Mouse (Mus musculus) heart, embryonic 10.5 days (tissue): ENCODE results near the gene Phldb2. TPM values are rescaled to one million over a fixed set of nuclear protein-coding genes. Genes with fewer than 3 reads are reported as not detected.

ENCODE experiments used
- DNase-seq: peaks from one replicate; pipeline ENCODE4 v3.0.0-alpha.2; 2017; ENCODE audit warnings: low spot score
- H3K27ac ChIP-seq: fragments of 300-500 bp; sonication (generic); 2 replicates; pipeline ENCODE4 v1.5.1; 2016; ENCODE audit warnings: mild to moderate bottlenecking
- H3K27me3 ChIP-seq: fragments of 300-500 bp; sonication (generic); 2 replicates; pipeline ENCODE4 v1.6.1; 2016; ENCODE audit warnings: mild to moderate bottlenecking; ENCODE audit not compliant: poor library complexity, insufficient read depth, severe bottlenecking
- H3K36me3 ChIP-seq: fragments of 300-500 bp; sonication (generic); 2 replicates; pipeline ENCODE4 v1.6.1; 2016; ENCODE audit warnings: mild to moderate bottlenecking, moderate library complexity
- H3K4me1 ChIP-seq: fragments of 300-500 bp; sonication (generic); 2 replicates; pipeline ENCODE4 v1.6.1; 2016; ENCODE audit warnings: mild to moderate bottlenecking
- H3K4me3 ChIP-seq: fragments of 300-500 bp; sonication (generic); 2 replicates; pipeline ENCODE4 v1.5.1; 2016; ENCODE audit warnings: mild to moderate bottlenecking, moderate library complexity
- H3K9me3 ChIP-seq: fragments of 300-500 bp; sonication (generic); 2 replicates; pipeline ENCODE4 v1.6.1; 2016; ENCODE audit warnings: mild to moderate bottlenecking, moderate library complexity
- WGBS: fragments of 180-500 bp; shearing (Covaris S2); methylation state at CpG from one replicate; pipeline ENCODE4 v1.1.7; 2016; 5-methylcytosine and 5-hydroxymethylcytosine counted together
- polyA plus RNA-seq: library from polyadenylated mRNA; unstranded; fragments of >200 nt; fragmentation: Nextera tagmentation; extraction: Ambion mirVana; gene quantifications from 2 replicates; pipeline ENCODE4 v1.2.1, GENCODE M21; 2016

The Phldb2 gene
- polyA plus RNA-seq, 1 experiment from 2014 or later: 45.8 TPM

GRCm38 (mm10) chr16:45814611-45815010, 138.8 kb downstream of the Phldb2 start:
- Histone ChIP-seq H3K9me3 (no peaks in the 10 kb centered on the region), H3K27ac (no peak overlapping the region), H3K36me3 (peaks cover 13% of the 10 kb centered on the region; the same call in 1 of the 2 replicates), H3K27me3 (no peaks in the 10 kb centered on the region), H3K4me3 (no peak overlapping the region), H3K4me1 (peaks cover 23% of the 10 kb centered on the region)
- no peak for DNase-seq
- WGBS: 84% methylated on average over 3 of the region's 3 CpGs

- Histone ChIP-seq H3K9me3 (no peaks in the 10 kb centered on the region), H3K4me3 (no peak overlapping the region), H3K27ac (no peak overlapping the region), H3K4me1 (peaks cover 19% of the 10 kb centered on the region), H3K27me3 (no peaks in the 10 kb centered on the region), H3K36me3 (peaks cover 24% of the 10 kb centered on the region)
- no peak for DNase-seq
Measured at GRCm38 (mm10) chr16:45811788-45812187, 141.6 kb downstream of the Phldb2 start.

GRCm38 (mm10) chr16:45810829-45811326, 142.5 kb downstream of the Phldb2 start:
- 0 out of 2 replicates have a peak overlapping the region, but pooled peaks have one; percentile 5 for H3K4me3 ChIP-seq
- peaks cover 19% of the 10 kb centered on the region for H3K4me1 ChIP-seq
- DNase-seq: no peak
- H3K27ac ChIP-seq: peak overlapping the region; percentile 72
- no peaks in the 10 kb centered on the region for H3K9me3 ChIP-seq
- 43% methylated on average over 6 of the region's 6 CpGs for WGBS
- H3K27me3 ChIP-seq: no peaks in the 10 kb centered on the region
- H3K36me3 ChIP-seq: peaks cover 27% of the 10 kb centered on the region

DNA sequence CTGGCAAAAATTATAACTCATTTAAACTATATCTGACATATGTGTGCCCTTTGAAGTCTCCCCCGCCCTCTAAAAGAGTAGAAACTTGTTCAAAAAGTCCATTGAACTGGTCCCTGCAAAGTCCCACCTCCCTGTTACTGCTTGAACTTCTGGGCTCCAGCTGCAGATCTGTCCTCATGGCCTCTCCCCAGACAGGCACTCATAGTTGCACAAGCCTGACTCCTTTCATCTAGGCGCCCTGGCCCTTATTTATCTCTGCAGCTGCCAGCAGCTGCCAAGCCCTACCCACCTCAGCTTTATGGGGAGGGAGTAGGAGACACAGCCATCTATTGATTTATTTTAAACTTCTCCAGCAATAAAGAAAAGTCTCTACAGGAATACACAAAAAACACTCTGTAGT, 143.2 kb downstream of the Phldb2 start:
- H3K4me1 ChIP-seq: peaks cover 19% of the 10 kb centered on the region
- no peak overlapping the region for H3K4me3 ChIP-seq
- H3K27me3 ChIP-seq: no peaks in the 10 kb centered on the region
- 45% methylated on average over 2 of the region's 2 CpGs for WGBS
- H3K9me3 ChIP-seq: no peaks in the 10 kb centered on the region
- H3K27ac ChIP-seq: peak overlapping the region; percentile 72
- peaks cover 31% of the 10 kb centered on the region for H3K36me3 ChIP-seq
- no peak for DNase-seq

DNA sequence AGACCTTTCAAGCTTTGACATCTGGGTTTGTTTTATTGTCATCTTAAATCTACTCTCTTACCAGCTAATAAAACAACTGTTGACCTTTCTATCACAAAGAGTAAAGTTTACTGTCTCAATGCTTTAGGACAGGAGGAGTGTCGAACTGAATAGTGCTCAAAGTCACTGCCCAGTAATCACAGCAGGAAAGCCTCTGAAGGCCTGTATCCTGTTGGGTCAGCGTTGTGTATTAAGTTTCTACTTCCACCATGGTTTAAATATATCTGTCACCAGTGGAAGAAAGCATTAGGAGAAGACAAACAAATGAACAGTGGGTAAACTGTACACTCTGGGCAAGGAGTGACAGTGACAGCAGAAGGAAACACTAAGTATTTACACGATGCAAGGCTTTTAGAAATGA, 148.7 kb downstream of the Phldb2 start:
- Histone ChIP-seq H3K4me1 (peaks cover under 1% of the 10 kb centered on the region; the same call in 1 of the 2 replicates), H3K27ac (no peak overlapping the region), H3K4me3 (no peak overlapping the region), H3K27me3 (no peaks in the 10 kb centered on the region), H3K36me3 (peaks cover 57% of the 10 kb centered on the region), H3K9me3 (no peaks in the 10 kb centered on the region)
- WGBS: 66% methylated on average over 3 of the region's 3 CpGs
- no peak for DNase-seq

- WGBS: 78% methylated on average over 2 of the region's 2 CpGs
- Histone ChIP-seq H3K9me3 (no peaks in the 10 kb centered on the region), H3K4me1 (no peaks in the 10 kb centered on the region), H3K27ac (no peak overlapping the region), H3K36me3 (peaks cover 57% of the 10 kb centered on the region), H3K4me3 (no peak overlapping the region), H3K27me3 (no peaks in the 10 kb centered on the region)
- DNase-seq: no peak
Measured at GRCm38 (mm10) chr16:45800406-45800805, 153.0 kb downstream of the Phldb2 start.

- Histone ChIP-seq H3K9me3 (no peaks in the 10 kb centered on the region), H3K36me3 (peaks cover 56% of the 10 kb centered on the region), H3K4me3 (no peak overlapping the region), H3K27ac (no peak overlapping the region), H3K4me1 (no peaks in the 10 kb centered on the region), H3K27me3 (no peaks in the 10 kb centered on the region)
- no peak for DNase-seq
- WGBS: 81% methylated on average over 4 of the region's 4 CpGs
Measured at GRCm38 (mm10) chr16:45799150-45799549, 154.2 kb downstream of the Phldb2 start.

GRCm38 (mm10) chr16:45798591-45798990, 154.8 kb downstream of the Phldb2 start:
- Histone ChIP-seq H3K9me3 (no peaks in the 10 kb centered on the region), H3K27me3 (no peaks in the 10 kb centered on the region), H3K27ac (no peak overlapping the region), H3K4me1 (no peaks in the 10 kb centered on the region), H3K4me3 (no peak overlapping the region), H3K36me3 (peaks cover 60% of the 10 kb centered on the region)
- DNase-seq: no peak
- WGBS: 77% methylated on average over 2 of the region's 2 CpGs

DNA sequence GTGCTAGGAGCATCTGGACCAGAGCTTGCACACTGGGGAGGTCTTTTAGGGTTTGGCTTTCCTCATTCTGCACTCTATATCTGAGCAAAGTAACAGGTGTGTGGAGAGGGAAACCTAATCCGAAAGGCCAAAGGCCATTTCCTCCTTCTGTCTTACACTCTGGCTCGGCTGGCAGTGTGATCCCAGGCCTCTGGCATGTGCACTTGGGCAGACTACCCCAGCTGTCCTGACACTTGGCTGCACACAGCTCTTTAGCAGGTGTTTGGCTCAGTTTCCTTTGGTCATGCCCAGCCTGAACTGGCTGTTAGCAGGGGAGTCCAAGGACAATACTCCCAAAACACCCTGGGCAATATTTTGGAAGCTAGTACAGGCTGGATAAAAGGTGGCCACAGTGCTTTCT, 156.6 kb downstream of the Phldb2 start:
- Histone ChIP-seq H3K36me3 (peaks cover 62% of the 10 kb centered on the region), H3K4me1 (no peaks in the 10 kb centered on the region), H3K9me3 (no peaks in the 10 kb centered on the region), H3K27ac (no peak overlapping the region), H3K4me3 (no peak overlapping the region), H3K27me3 (no peaks in the 10 kb centered on the region)
- DNase-seq: no peak
- WGBS: 61% methylated on average over 2 of the region's 2 CpGs

- Histone ChIP-seq H3K9me3 (no peaks in the 10 kb centered on the region), H3K4me3 (no peak overlapping the region), H3K27me3 (no peaks in the 10 kb centered on the region), H3K4me1 (no peaks in the 10 kb centered on the region), H3K27ac (no peak overlapping the region), H3K36me3 (peaks cover 48% of the 10 kb centered on the region)
- WGBS: 76% methylated on average over 5 of the region's 5 CpGs
- DNase-seq: no peak
Measured at GRCm38 (mm10) chr16:45795188-45795693, 158.2 kb downstream of the Phldb2 start.

DNA sequence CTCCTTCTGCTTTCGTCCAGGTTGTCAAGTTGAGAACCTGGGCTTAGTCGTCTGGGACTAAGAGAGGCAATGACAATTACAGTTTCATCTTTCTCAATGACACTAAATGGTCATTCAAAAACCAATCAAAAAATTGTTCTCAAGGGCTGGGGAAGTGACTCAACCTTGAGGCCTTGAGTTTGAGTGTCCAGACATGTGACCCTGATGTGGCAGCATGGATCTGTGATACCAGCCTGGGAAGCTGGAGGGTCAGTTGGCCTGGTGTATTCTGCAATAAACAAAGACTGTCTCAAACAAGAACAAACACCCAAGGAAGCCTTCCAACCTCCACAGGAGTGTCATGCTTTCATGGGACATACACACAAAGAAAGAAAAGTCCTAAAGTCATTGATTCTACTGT, 160.6 kb downstream of the Phldb2 start:
- H3K36me3 ChIP-seq: peaks cover 47% of the 10 kb centered on the region
- DNase-seq: no peak
- 83% methylated on average over 2 of the region's 2 CpGs for WGBS

DNA sequence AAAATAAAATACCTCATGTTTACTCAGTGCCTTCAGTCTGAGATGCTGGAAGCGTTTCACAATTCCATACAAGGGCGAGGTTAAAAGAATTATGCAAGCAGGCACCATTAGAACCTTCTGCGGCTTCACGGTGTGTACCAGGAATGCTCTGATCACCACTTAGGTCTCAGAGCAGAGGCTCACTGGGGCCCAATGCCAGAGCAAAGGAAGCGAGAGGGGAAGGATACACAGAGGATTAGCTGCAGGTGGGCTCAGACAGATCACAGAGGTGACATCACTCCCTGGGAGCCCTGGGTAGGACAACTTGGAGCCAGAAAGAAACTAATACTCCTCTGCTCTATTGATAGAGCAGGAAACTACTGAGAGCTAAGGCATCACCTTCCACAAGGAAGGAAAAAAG, 162.1 kb downstream of the Phldb2 start:
- H3K4me1 ChIP-seq: no peaks in the 10 kb centered on the region
- H3K9me3 ChIP-seq: no peaks in the 10 kb centered on the region
- WGBS: 68% methylated on average over 5 of the region's 5 CpGs
- H3K27me3 ChIP-seq: no peaks in the 10 kb centered on the region
- H3K4me3 ChIP-seq: no peak overlapping the region
- H3K27ac ChIP-seq: no peak overlapping the region
- H3K36me3 ChIP-seq: peaks cover 40% of the 10 kb centered on the region; the same call in 1 of the 2 replicates
- DNase-seq: no peak

More for the DNA sequence above, 160.6 kb downstream of the Phldb2 start:
- H3K9me3 ChIP-seq: no peaks in the 10 kb centered on the region
- no peaks in the 10 kb centered on the region for H3K4me1 ChIP-seq
- H3K27me3 ChIP-seq: no peaks in the 10 kb centered on the region
- H3K4me3 ChIP-seq: no peak overlapping the region
- H3K27ac ChIP-seq: no peak overlapping the region

DNA sequence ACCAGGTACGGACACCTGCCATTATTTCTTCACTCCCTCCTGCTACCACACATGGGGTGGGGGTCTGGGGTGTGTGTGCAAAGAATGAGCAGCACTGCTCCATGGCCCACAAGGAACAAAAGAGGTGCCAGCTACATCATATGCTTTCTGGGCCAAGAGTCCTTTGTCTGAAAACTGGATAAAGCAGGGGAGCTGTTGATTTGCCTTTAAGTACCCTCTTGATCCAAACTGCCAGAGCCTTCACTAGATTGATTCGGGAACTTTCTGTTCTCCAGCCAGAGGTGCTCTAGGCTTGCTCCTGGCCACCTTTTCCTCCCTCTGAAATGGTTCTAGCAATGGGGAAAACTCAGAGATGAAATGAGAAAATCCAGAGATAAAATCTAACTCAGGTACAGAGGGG, 164.1 kb downstream of the Phldb2 start:
- 75% methylated on average over 2 of the region's 2 CpGs for WGBS
- Histone ChIP-seq H3K27me3 (no peaks in the 10 kb centered on the region), H3K4me3 (no peak overlapping the region), H3K27ac (no peak overlapping the region), H3K36me3 (peaks cover 38% of the 10 kb centered on the region; the same call in 1 of the 2 replicates), H3K4me1 (no peaks in the 10 kb centered on the region), H3K9me3 (no peaks in the 10 kb centered on the region)
- DNase-seq: no peak

GRCm38 (mm10) chr16:45787650-45788049, 165.7 kb downstream of the Phldb2 start:
- no peak overlapping the region for H3K27ac ChIP-seq
- no peak for DNase-seq
- H3K4me3 ChIP-seq: no peak overlapping the region
- H3K27me3 ChIP-seq: no peaks in the 10 kb centered on the region
- no peaks in the 10 kb centered on the region for H3K4me1 ChIP-seq
- WGBS: 82% methylated on average over 6 of the region's 6 CpGs
- H3K36me3 ChIP-seq: peaks cover 35% of the 10 kb centered on the region; the same call in 1 of the 2 replicates
- H3K9me3 ChIP-seq: no peaks in the 10 kb centered on the region
